Mouse (Mus musculus): ENCODE measurements around the gene Heatr4.
A peak's percentile ranks its signal among the peaks of the same experiment; 100 is the strongest.
"Not testable (repeated sequence)": the region's sequence is repeated elsewhere in the genome, so short reads cannot be mapped to it uniquely, and the experiment has no call there.

Gene Heatr4

GRCm38 (mm10) chr12:83938592-83938991 lies 46.1 kb downstream of the Heatr4 start:
- not testable (repeated sequence) for DNase-seq (ENCODE audit: low spot score)

- no peak for DNase-seq (ENCODE audit: low spot score)
These were observed 47.1 kb downstream of the Heatr4 start for GRCm38 (mm10) chr12:83937600-83937999.

DNA sequence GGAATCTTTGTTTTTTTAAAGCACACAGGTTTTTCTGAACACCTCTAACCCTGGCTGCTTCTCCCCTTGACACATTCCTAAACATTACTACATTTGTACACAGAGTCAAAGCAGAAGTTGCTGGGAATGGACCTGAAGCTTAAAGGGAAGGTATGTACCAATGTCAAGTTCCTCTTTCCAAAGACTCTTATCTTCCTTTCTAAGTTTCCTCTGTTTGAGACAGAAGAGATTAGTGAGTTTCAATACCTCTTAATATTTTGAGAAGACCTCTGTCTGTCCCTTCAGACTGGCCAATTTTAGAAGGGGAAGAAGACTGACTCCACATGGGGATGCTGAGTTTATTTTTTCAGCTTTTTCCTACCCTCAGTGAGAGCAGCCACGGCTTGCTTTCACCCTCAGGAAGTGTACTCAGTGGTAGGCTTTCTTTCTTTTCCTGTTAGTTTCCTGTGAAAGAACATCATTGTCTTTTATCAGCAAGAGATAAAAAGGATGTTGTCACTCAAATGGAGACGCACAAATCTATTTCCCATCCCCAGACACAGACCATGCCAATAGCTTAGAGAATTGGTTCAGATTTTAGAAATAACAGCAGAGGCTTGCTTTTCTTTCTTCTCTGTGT lies 55.4 kb downstream of the Heatr4 start:
- no peak for DNase-seq (ENCODE audit: low spot score)

DNA sequence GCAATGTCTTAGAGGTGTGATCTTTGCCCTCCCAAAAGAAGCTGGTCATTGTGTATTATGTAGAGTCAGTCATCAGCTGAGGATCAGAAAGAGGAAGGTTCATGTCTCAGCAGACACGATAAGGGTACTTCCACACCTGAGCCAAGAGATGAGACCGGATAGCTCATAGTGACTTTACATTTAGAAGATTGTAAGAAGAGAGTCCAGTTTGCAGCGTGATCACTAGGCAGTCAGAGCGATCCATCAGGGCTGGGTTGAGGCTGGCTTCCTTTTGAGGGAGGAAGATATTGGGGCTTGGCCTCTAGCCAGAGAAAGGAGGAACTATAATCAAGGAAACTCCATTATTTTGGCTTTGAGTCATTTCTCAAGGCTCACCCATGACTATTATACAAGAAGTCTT lies 56.9 kb downstream of the Heatr4 start:
- no peak for DNase-seq (ENCODE audit: low spot score)

DNA sequence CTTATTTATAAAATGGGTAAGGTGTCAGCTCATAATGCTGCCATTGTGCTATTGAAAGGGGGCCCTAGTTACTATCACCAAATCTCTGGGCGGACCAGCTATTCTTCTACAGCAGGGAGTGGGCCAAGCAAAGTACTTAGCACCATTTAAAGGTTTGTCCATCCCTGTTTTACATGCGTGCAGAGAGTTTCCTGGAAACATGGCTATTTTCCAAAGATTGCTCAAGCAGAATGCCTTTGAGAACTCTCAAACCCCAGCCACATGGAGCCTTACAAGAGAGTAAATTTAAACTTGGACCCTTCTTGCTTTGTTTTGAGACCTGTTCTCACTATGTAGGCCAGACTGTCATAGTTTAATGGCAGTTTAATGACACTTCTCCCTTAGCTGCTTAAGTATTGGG lies 58.6 kb downstream of the Heatr4 start:
- DNase-seq (ENCODE audit: low spot score), result no peak

GRCm38 (mm10) chr12:83925160-83925703 lies 59.4 kb downstream of the Heatr4 start:
- no peak for DNase-seq (ENCODE audit: low spot score)

GRCm38 (mm10) chr12:83924332-83924731 lies 60.3 kb downstream of the Heatr4 start:
- no peak for DNase-seq (ENCODE audit: low spot score)

DNA sequence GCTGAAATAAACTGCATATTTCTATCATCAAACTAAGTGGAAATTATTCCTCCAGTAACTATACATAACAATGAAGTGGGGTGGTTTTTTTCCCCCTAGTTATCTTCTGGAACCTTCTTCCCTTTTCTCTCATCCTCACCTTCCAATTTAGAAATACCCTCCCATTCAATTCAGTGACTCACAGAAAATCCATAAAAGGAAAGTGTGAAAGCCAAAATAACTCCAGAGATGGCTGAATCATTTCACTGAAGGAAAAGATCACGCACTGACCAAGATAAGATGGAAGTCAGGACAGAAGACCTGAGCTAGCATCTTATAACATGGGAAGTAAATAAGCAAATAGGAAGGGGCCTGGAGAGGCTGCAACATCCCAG lies 61.2 kb downstream of the Heatr4 start:
- no peak for DNase-seq (ENCODE audit: low spot score)

- DNase-seq (ENCODE audit: low spot score), result no peak
These were observed 61.7 kb downstream of the Heatr4 start for GRCm38 (mm10) chr12:83922724-83923485.

GRCm38 (mm10) chr12:83921535-83922381 lies 62.9 kb downstream of the Heatr4 start, which contains the start of gene Numb:
TSS of gene Numb (minus strand) at chr12:83921934.
- DNase-seq (ENCODE audit: low spot score), result peak; percentile 94

GRCm38 (mm10) chr12:83920721-83921441 lies 63.8 kb downstream of the Heatr4 start:
- DNase-seq (ENCODE audit: low spot score), result peak; percentile 20

GRCm38 (mm10) chr12:83916884-83917283 lies 67.8 kb downstream of the Heatr4 start:
- DNase-seq (ENCODE audit: low spot score), result no peak

- DNase-seq (ENCODE audit: low spot score), result no peak
These were observed 69.9 kb downstream of the Heatr4 start for GRCm38 (mm10) chr12:83914797-83915196.

GRCm38 (mm10) chr12:83914202-83914740 lies 70.4 kb downstream of the Heatr4 start:
- DNase-seq (ENCODE audit: low spot score), result no peak

GRCm38 (mm10) chr12:83910451-83910850 lies 74.2 kb downstream of the Heatr4 start:
- DNase-seq (ENCODE audit: low spot score), result no peak

Data from ovary, postnatal 14 days (tissue).